Mouse (Mus musculus) forebrain, embryonic 10.5 days (tissue): ENCODE results near the gene Lrat. TPM values are rescaled to one million over a fixed set of nuclear protein-coding genes. Genes with fewer than 3 reads are reported as not detected.

Source experiments
- DNase-seq: peaks from one replicate; pipeline ENCODE4 v3.0.0-alpha.2; 2017; ENCODE audit warnings: low spot score; ENCODE audit errors: extremely low spot score
- H3K27ac ChIP-seq: fragments of 300-500 bp; sonication (generic); 2 replicates; pipeline ENCODE4 v1.5.1; 2016; ENCODE audit warnings: mild to moderate bottlenecking
- H3K27me3 ChIP-seq: fragments of 300-500 bp; sonication (generic); 2 replicates; pipeline ENCODE4 v1.6.1; 2016; ENCODE audit warnings: mild to moderate bottlenecking; ENCODE audit not compliant: poor library complexity, severe bottlenecking
- H3K36me3 ChIP-seq: fragments of 300-500 bp; sonication (generic); replicated peaks from 2 replicates; pipeline ENCODE4 v1.6.1; 2016; ENCODE audit warnings: mild to moderate bottlenecking, moderate library complexity
- H3K4me1 ChIP-seq: fragments of 300-500 bp; sonication (generic); 2 replicates; pipeline ENCODE4 v1.6.1; 2016
- H3K4me3 ChIP-seq: fragments of 300-500 bp; sonication (generic); 2 replicates; pipeline ENCODE4 v1.5.1; 2016; ENCODE audit warnings: mild to moderate bottlenecking, moderate library complexity
- H3K9me3 ChIP-seq: fragments of 300-500 bp; sonication (generic); 2 replicates; pipeline ENCODE4 v1.6.1; 2016; ENCODE audit warnings: mild to moderate bottlenecking, moderate library complexity
- WGBS: fragments of 180-500 bp; shearing (Covaris S2); methylation state at CpG from one replicate; pipeline ENCODE4 v1.1.7; 2016; 5-methylcytosine and 5-hydroxymethylcytosine counted together
- polyA plus RNA-seq: library from polyadenylated mRNA; unstranded; fragments of >200 nt; fragmentation: Nextera tagmentation; extraction: Ambion mirVana; gene quantifications from 2 replicates; pipeline ENCODE4 v1.2.1, GENCODE M21; 2016

Lrat gene
- polyA plus RNA-seq, 1 experiment from 2014 or later = not detected

- H3K27me3 ChIP-seq = peaks cover 39% of the 10 kb centered on the region
- H3K27ac ChIP-seq = peak within 1 kb of the TSS; percentile 5; the same call in 1 of the 2 replicates
- H3K4me1 ChIP-seq = peaks cover 9% of the 10 kb centered on the region
- H3K4me3 ChIP-seq = peak within 1 kb of the TSS; percentile 47
- peaks cover 8% of the 10 kb centered on the region; the same call in 1 of the 2 replicates for H3K9me3 ChIP-seq
- peak; percentile 71 for DNase-seq
- WGBS = 20% methylated on average over 36 of the region's 36 CpGs
- no peaks in the 10 kb centered on the region for H3K36me3 ChIP-seq
Measured at GRCm38 (mm10) chr3:82876372-82876739, 27.4 kb downstream of the Lrat start, which contains the start of gene Rbm46. Gene Rbm46 (minus strand): TSS chr3:82876483.

- Histone ChIP-seq H3K27ac (peak overlapping the region; percentile 5; the same call in 1 of the 2 replicates), H3K4me1 (peaks cover 9% of the 10 kb centered on the region), H3K4me3 (peak overlapping the region; percentile 47), H3K27me3 (peaks cover 39% of the 10 kb centered on the region), H3K9me3 (peaks cover 8% of the 10 kb centered on the region; the same call in 1 of the 2 replicates), H3K36me3 (no peaks in the 10 kb centered on the region)
- WGBS = 25% methylated on average over 68 of the region's 69 CpGs
- DNase-seq = no peak
Measured at GRCm38 (mm10) chr3:82875671-82876371, 28.0 kb downstream of the Lrat start.

GRCm38 (mm10) chr3:82857414-82858077, 46.2 kb downstream of the Lrat start:
- Histone ChIP-seq H3K9me3 (no peaks in the 10 kb centered on the region), H3K4me3 (no peak overlapping the region), H3K4me1 (no peaks in the 10 kb centered on the region), H3K27ac (no peak overlapping the region), H3K27me3 (no peaks in the 10 kb centered on the region), H3K36me3 (no peaks in the 10 kb centered on the region)
- DNase-seq = no peak
- WGBS = 20% methylated on average over 4 of the region's 4 CpGs

Other genes starting within 250 kb of the Lrat start
- 1.6 and 1.8 TPM in 2 replicates for gene Rbm46, start 27.5 kb downstream of the Lrat start, polyA plus RNA-seq
- gene Fgg, start 103.8 kb upstream of the Lrat start, polyA plus RNA-seq = not detected in 2 replicates
- gene Fga, start 122.1 kb upstream of the Lrat start, polyA plus RNA-seq = not detected in 2 replicates
- not detected in 2 replicates for gene Fgb, start 145.9 kb upstream of the Lrat start, polyA plus RNA-seq
- 136 and 137 TPM in 2 replicates for gene Plrg1, start 151.5 kb upstream of the Lrat start, polyA plus RNA-seq
- not detected in 2 replicates for gene Dchs2, start 224.0 kb upstream of the Lrat start, polyA plus RNA-seq